Mouse (Mus musculus) intestine, embryonic 16.5 days (tissue): ENCODE measurements around the gene Spert. TPM values are rescaled to one million over a fixed set of nuclear protein-coding genes. Genes with fewer than 3 reads are reported as not detected.

ENCODE experiments used
- ATAC-seq: fragments of 200-750 bp; cut with Nextera tagmentation; 2 replicates; pipeline ENCODE4 v1.8.0; 2017; ENCODE audit warnings: moderate TSS enrichment, moderate library complexity
- H3K27ac ChIP-seq: fragments of 300-500 bp; sonication (generic); 2 replicates; pipeline ENCODE4 v1.5.1; 2014; ENCODE audit warnings: mild to moderate bottlenecking, low read length
- H3K27me3 ChIP-seq: fragments of 300-500 bp; sonication (generic); replicated peaks from 2 replicates; pipeline ENCODE4 v1.6.1; 2014; ENCODE audit warnings: low read length, control low read depth, mixed read lengths; ENCODE audit not compliant: control insufficient read depth, insufficient read depth
- H3K36me3 ChIP-seq: fragments of 300-500 bp; sonication (generic); 2 replicates; pipeline ENCODE4 v1.6.1; 2014; ENCODE audit warnings: low read length, control low read depth; ENCODE audit not compliant: control insufficient read depth, insufficient read depth
- H3K4me1 ChIP-seq: fragments of 300-500 bp; sonication (generic); 2 replicates; pipeline ENCODE4 v1.6.1; 2014; ENCODE audit warnings: low read length, control low read depth, mixed read lengths; ENCODE audit not compliant: control insufficient read depth, insufficient read depth
- H3K4me2 ChIP-seq: fragments of 300-500 bp; sonication (generic); 2 replicates; pipeline ENCODE4 v1.6.1; 2014; ENCODE audit warnings: low read depth, low read length, control low read depth
- H3K4me3 ChIP-seq: fragments of 300-500 bp; sonication (generic); 2 replicates; pipeline ENCODE4 v1.5.1; 2014; ENCODE audit warnings: mild to moderate bottlenecking, low read length
- H3K9ac ChIP-seq: fragments of 300-500 bp; sonication (generic); 2 replicates; pipeline ENCODE4 v1.6.1; 2014; ENCODE audit warnings: low read depth, low read length
- H3K9me3 ChIP-seq: fragments of 300-500 bp; sonication (generic); 2 replicates; pipeline ENCODE4 v1.6.1; 2016; ENCODE audit warnings: low read length, control low read depth; ENCODE audit not compliant: control insufficient read depth
- WGBS: fragments of 180-500 bp; shearing (Covaris S2); extraction: QIAGEN DNeasy Blood & Tissue Kit; methylation state at CpG from one replicate; pipeline ENCODE4 v1.1.7; 2014; 5-methylcytosine and 5-hydroxymethylcytosine counted together
- polyA plus RNA-seq: library from polyadenylated mRNA; unstranded; fragments of >200 nt; fragmentation: Nextera tagmentation; extraction: Ambion mirVana; gene quantifications from 2 replicates; pipeline ENCODE4 v1.2.1, GENCODE M21; 2015

The Spert gene
- not detected in 2 replicates for polyA plus RNA-seq

GRCm38 (mm10) chr14:75592978-75593377 lies at the start of gene Spert:
Spert (minus strand) TSS chr14:75593116.
- Histone ChIP-seq H3K9ac (no peak within 1 kb of the TSS), H3K27ac (no peak within 1 kb of the TSS), H3K9me3 (no peaks in the 10 kb centered on the region), H3K4me3 (no peak within 1 kb of the TSS), H3K4me2 (no peak within 1 kb of the TSS), H3K36me3 (no peaks in the 10 kb centered on the region), H3K27me3 (no peaks in the 10 kb centered on the region), H3K4me1 (no peaks in the 10 kb centered on the region)
- 63% methylated on average over 3 of the region's 3 CpGs for WGBS
- ATAC-seq: no peak

GRCm38 (mm10) chr14:75642080-75642479 lies 49.2 kb upstream of the Spert start, which contains the start of gene Erich6b:
Erich6b (plus strand) TSS chr14:75642259.
- H3K4me3 ChIP-seq: no peak within 1 kb of the TSS
- no peaks in the 10 kb centered on the region for H3K4me1 ChIP-seq
- ATAC-seq: no peak
- no peak within 1 kb of the TSS for H3K4me2 ChIP-seq
- no peak within 1 kb of the TSS for H3K27ac ChIP-seq
- no peaks in the 10 kb centered on the region for H3K27me3 ChIP-seq
- no peaks in the 10 kb centered on the region for H3K36me3 ChIP-seq
- no peaks in the 10 kb centered on the region for H3K9me3 ChIP-seq
- H3K9ac ChIP-seq: no peak within 1 kb of the TSS
- 79% methylated on average over 8 of the region's 8 CpGs for WGBS

DNA sequence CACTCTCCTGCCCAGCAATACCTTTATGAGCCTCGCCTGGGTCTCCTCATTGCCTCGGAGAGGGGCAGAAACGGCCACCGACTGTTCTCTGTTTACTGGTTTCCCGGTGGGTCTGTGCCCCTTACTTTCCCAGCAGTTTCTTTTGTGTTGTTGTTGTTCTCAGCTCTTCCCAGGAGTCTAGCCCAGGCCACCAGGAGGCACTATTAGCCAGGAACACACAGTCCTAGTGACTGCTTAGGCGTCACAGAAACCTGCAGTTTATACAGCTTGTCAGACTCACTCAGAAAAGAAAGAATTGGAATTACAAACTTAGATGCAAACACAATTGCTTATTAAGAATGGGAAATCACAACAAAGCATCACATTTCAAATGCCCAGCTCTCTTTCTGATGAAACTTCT lies 48.5 kb upstream of the Spert start:
- no peak for ATAC-seq
- H3K4me2 ChIP-seq: no peak overlapping the region
- H3K36me3 ChIP-seq: no peaks in the 10 kb centered on the region
- H3K4me3 ChIP-seq: no peak overlapping the region
- no peak overlapping the region for H3K27ac ChIP-seq
- 76% methylated on average over 6 of the region's 6 CpGs for WGBS
- H3K4me1 ChIP-seq: no peaks in the 10 kb centered on the region
- H3K27me3 ChIP-seq: no peaks in the 10 kb centered on the region
- no peaks in the 10 kb centered on the region for H3K9me3 ChIP-seq
- no peak overlapping the region for H3K9ac ChIP-seq

DNA sequence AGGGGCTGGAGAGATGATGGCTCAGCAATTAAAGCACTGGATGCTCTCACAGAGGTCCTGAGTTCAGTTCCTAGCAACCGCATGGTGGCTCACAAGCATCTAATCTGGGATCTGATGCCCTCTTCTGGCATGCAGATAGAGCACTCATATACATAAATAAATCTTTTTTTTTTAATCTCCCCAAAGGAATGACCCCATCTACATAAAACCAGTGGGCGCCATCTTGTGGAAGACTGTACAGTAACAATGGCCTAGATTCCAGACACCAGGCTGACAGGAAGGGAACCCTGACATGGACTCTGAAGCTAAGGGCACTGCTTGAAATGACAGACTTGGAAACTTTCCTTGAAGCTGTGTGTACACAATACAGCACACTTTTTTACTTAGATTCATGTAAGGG lies 47.9 kb upstream of the Spert start:
- H3K27ac ChIP-seq: no peak overlapping the region
- H3K4me1 ChIP-seq: no peaks in the 10 kb centered on the region
- H3K4me2 ChIP-seq: no peak overlapping the region
- H3K9ac ChIP-seq: no peak overlapping the region
- no peaks in the 10 kb centered on the region for H3K36me3 ChIP-seq
- 85% methylated on average over 2 of the region's 2 CpGs for WGBS
- no peak for ATAC-seq
- H3K4me3 ChIP-seq: no peak overlapping the region
- no peaks in the 10 kb centered on the region for H3K27me3 ChIP-seq
- no peaks in the 10 kb centered on the region for H3K9me3 ChIP-seq

GRCm38 (mm10) chr14:75637641-75638040 lies 44.7 kb upstream of the Spert start:
- ATAC-seq: no peak
- 78% methylated on average over 4 of the region's 4 CpGs for WGBS
- no peak overlapping the region for H3K4me3 ChIP-seq
- H3K27me3 ChIP-seq: no peaks in the 10 kb centered on the region
- H3K9ac ChIP-seq: no peak overlapping the region
- H3K9me3 ChIP-seq: no peaks in the 10 kb centered on the region
- H3K4me2 ChIP-seq: no peak overlapping the region
- H3K36me3 ChIP-seq: no peaks in the 10 kb centered on the region
- no peaks in the 10 kb centered on the region for H3K4me1 ChIP-seq
- no peak overlapping the region for H3K27ac ChIP-seq

GRCm38 (mm10) chr14:75636107-75636506 lies 43.2 kb upstream of the Spert start:
- no peaks in the 10 kb centered on the region for H3K4me1 ChIP-seq
- no peak overlapping the region for H3K9ac ChIP-seq
- H3K4me2 ChIP-seq: no peak overlapping the region
- 48% methylated on average over 7 of the region's 7 CpGs for WGBS
- no peaks in the 10 kb centered on the region for H3K9me3 ChIP-seq
- ATAC-seq: no peak
- no peaks in the 10 kb centered on the region for H3K36me3 ChIP-seq
- no peak overlapping the region for H3K27ac ChIP-seq
- no peaks in the 10 kb centered on the region for H3K27me3 ChIP-seq
- H3K4me3 ChIP-seq: no peak overlapping the region

DNA sequence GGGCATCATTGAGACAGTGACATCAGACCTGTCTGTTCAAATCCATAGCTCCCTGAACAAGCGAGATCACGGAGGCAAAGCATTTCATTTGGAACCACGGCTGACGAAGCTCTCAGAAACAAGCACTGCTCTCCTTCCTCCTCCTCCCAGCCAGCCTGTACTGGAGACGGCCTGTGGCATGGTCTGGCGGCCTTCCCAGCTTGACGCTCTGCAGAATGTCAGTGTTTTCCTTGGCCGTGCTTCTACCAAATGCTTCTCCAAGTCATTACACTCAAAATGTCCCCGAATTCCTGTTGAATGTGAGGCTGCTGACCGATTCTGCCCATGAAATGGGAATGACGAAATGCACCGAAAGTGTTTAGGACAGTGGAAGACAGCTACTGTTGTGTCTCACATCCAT lies 42.4 kb upstream of the Spert start:
- no peak overlapping the region for H3K27ac ChIP-seq

GRCm38 (mm10) chr14:75628870-75629269 lies 36.0 kb upstream of the Spert start:
- no peaks in the 10 kb centered on the region for H3K4me1 ChIP-seq
- WGBS: 88% methylated on average over 8 of the region's 8 CpGs
- no peaks in the 10 kb centered on the region for H3K36me3 ChIP-seq
- no peak overlapping the region for H3K9ac ChIP-seq
- H3K9me3 ChIP-seq: no peaks in the 10 kb centered on the region
- ATAC-seq: no peak
- H3K4me2 ChIP-seq: no peak overlapping the region
- H3K27ac ChIP-seq: no peak overlapping the region
- H3K27me3 ChIP-seq: no peaks in the 10 kb centered on the region
- no peak overlapping the region for H3K4me3 ChIP-seq

More for the DNA sequence above, 42.4 kb upstream of the Spert start:
- Histone ChIP-seq H3K9ac (no peak overlapping the region), H3K27me3 (no peaks in the 10 kb centered on the region), H3K4me1 (no peaks in the 10 kb centered on the region), H3K4me3 (no peak overlapping the region), H3K4me2 (no peak overlapping the region), H3K36me3 (no peaks in the 10 kb centered on the region), H3K9me3 (no peaks in the 10 kb centered on the region)
- WGBS: 57% methylated on average over 12 of the region's 12 CpGs
- no peak for ATAC-seq

- Histone ChIP-seq H3K27me3 (no peaks in the 10 kb centered on the region), H3K9ac (no peak overlapping the region), H3K4me3 (no peak overlapping the region), H3K36me3 (no peaks in the 10 kb centered on the region), H3K4me1 (no peaks in the 10 kb centered on the region), H3K9me3 (no peaks in the 10 kb centered on the region), H3K4me2 (no peak overlapping the region), H3K27ac (no peak overlapping the region)
- WGBS: 82% methylated on average over 7 of the region's 7 CpGs
- no peak for ATAC-seq
These were observed 30.1 kb upstream of the Spert start for GRCm38 (mm10) chr14:75622984-75623383.

DNA sequence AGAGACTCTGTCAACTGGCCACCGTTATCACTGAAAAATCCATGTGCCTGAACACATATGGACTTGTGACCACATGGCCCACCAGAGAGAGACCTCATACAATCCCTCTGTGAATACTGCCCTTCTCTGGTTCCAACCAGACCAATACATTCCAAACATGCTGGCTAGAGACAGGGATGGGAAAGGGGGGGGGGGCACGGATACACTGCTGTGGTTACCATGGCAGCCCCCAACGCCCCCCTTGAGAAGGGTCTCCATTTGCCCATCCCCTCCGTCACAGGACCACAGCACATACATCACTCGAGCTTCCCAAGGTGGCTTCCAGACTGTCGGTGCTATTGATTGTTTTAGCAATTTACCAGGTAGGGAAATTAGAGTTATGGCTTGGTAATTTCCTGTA lies 23.5 kb upstream of the Spert start:
- WGBS: 79% methylated on average over 6 of the region's 6 CpGs
- H3K4me2 ChIP-seq: no peak overlapping the region
- no peaks in the 10 kb centered on the region for H3K9me3 ChIP-seq
- H3K4me1 ChIP-seq: no peaks in the 10 kb centered on the region
- H3K36me3 ChIP-seq: no peaks in the 10 kb centered on the region
- H3K27me3 ChIP-seq: no peaks in the 10 kb centered on the region
- no peak overlapping the region for H3K27ac ChIP-seq
- ATAC-seq: no peak
- no peak overlapping the region for H3K9ac ChIP-seq
- H3K4me3 ChIP-seq: no peak overlapping the region
